Mouse (Mus musculus): ENCODE data around the gene Ndufaf1.

DNA sequence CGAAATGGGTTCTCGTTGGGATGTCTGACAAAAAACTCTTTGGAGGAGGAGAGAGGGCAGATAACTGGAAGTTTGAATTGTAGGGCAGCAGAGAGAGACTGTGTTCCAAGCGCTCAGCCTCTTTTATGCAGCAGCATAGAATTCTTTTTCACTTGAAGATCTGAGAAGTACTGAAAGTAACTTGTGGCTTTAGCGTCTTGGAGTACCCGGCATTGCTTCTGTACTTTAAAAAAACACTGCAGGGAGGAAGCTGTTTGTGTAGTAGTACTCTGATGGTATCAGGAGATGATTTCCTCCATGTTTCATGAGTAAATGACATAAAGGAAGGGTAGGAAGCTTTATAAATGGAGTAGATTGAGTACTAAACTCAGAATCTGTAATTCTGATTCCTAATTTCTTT lies 13.2 kb upstream of the Ndufaf1 start:
- TF ChIP-seq CTCF (conservative IDR thresholded peaks at IDR 0.05; ENCODE audit: insufficient read depth, insufficient read length, low read depth, low read length) (no peak), POLR2A (IDR thresholded peaks at IDR 0.05; ENCODE audit: low read depth, low read length) (no peak)

Measured in kidney, adult 2 months (tissue).